Mouse (Mus musculus) MEL (cell line): ENCODE measurements around the gene Cacna2d4.

Experiments used
- CTCF ChIP-seq, 3 experiments: IDR thresholded peaks in 2 of 3; conservative IDR thresholded peaks in 1 of 3; 2 replicates each; pipeline ENCODE4 v1.5.1; 2011 to 2012; ENCODE audit warnings: low read length in 3 of 3, low read depth in 2 of 3, mild to moderate bottlenecking in 2 of 3, improper control_type of control experiment in 1 of 3, inconsistent platforms in 1 of 3, mixed read lengths in 1 of 3, moderate library complexity in 1 of 3; ENCODE audit not compliant: control insufficient read depth in 1 of 3, insufficient read depth in 1 of 3, poor library complexity in 1 of 3, severe bottlenecking in 1 of 3
- EP300 ChIP-seq, 2 experiments: IDR thresholded peaks; 2 replicates each; pipeline ENCODE4 v1.6.1; 2011; ENCODE audit warnings: improper control_type of control experiment in 2 of 2, low read length in 2 of 2, low read depth in 1 of 2, mild to moderate bottlenecking in 1 of 2
- ETS1 ChIP-seq: IDR thresholded peaks from 2 replicates; pipeline ENCODE4 v1.6.1; 2012; ENCODE audit warnings: low read depth, mild to moderate bottlenecking, inconsistent platforms, low read length, improper control_type of control experiment, moderate library complexity
- GATA1 ChIP-seq: IDR thresholded peaks from 2 replicates; pipeline ENCODE4 v1.6.1; 2011; ENCODE audit warnings: low read depth, low read length, improper control_type of control experiment
- NRF1 ChIP-seq: IDR thresholded peaks from 2 replicates; pipeline ENCODE4 v1.6.1; 2014; ENCODE audit warnings: low read depth, mild to moderate bottlenecking, inconsistent platforms, low read length, improper control_type of control experiment, moderate library complexity; ENCODE audit not compliant: poor library complexity, insufficient read depth, severe bottlenecking
- POLR2A ChIP-seq, 2 experiments: IDR thresholded peaks; 2 replicates each; pipeline ENCODE4 v1.6.1; 2011 to 2012; ENCODE audit warnings: low read length in 2 of 2, mild to moderate bottlenecking in 2 of 2, control low read depth in 1 of 2, improper control_type of control experiment in 1 of 2, low read depth in 1 of 2, moderate library complexity in 1 of 2; ENCODE audit not compliant: control insufficient read depth in 1 of 2, insufficient read depth in 1 of 2, poor library complexity in 1 of 2
- USF1 ChIP-seq: IDR thresholded peaks from 2 replicates; pipeline ENCODE4 v1.6.1; 2014; ENCODE audit warnings: low read depth, mild to moderate bottlenecking, inconsistent platforms, low read length, improper control_type of control experiment, moderate library complexity
- USF2 ChIP-seq, 2 experiments: IDR thresholded peaks; 2 replicates each; pipeline ENCODE4 v1.6.1; 2011 to 2012; ENCODE audit warnings: improper control_type of control experiment in 2 of 2, low read length in 2 of 2, borderline replicate concordance in 1 of 2, inconsistent platforms in 1 of 2, low read depth in 1 of 2, mild to moderate bottlenecking in 1 of 2; ENCODE audit not compliant: insufficient read depth in 1 of 2
- ZNF384 ChIP-seq: IDR thresholded peaks from 2 replicates; pipeline ENCODE4 v1.6.1; 2012; ENCODE audit warnings: low read depth, mild to moderate bottlenecking, inconsistent platforms, low read length, improper control_type of control experiment

DNA sequence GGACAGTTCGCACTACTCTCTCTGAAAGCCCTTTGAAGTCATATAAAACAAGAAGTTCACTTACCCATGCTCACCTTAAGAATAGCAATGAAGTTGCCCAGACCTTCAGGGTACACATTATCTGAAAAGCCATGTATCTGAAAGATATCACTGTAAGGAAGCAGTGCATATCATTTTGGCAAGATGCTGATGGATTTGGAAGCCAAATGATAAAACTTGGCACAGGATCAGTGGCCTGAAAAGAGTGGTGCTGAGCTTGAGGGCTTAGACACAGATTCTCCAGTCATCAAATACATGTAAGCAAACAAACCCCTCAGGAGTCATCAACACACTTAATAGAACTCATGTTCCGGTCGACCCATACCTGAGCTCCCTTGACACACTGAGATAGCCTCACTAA is 164.3 kb downstream of the Cacna2d4 start:
- TF ChIP-seq NRF1 (no peak), ETS1 (no peak), EP300 (IDR thresholded peaks at IDR 0.05; ENCODE audit: low read depth in 1 of 2, low read length in 2 of 2) (peak in 1 of 2 experiments; percentile 38; a peak in 1 of 4 replicates), CTCF (IDR thresholded peaks at IDR 0.05 in 2 of 3, conservative IDR thresholded peaks at IDR 0.05 in 1 of 3; ENCODE audit: control insufficient read depth in 1 of 3, insufficient read depth in 1 of 3, low read depth in 2 of 3, low read length in 3 of 3, poor library complexity in 1 of 3, severe bottlenecking in 1 of 3) (no peak), ZNF384 (no peak), USF1 (no peak), USF2 (IDR thresholded peaks at IDR 0.05; ENCODE audit: borderline replicate concordance in 1 of 2, insufficient read depth in 1 of 2, low read depth in 1 of 2, low read length in 2 of 2) (no peak), POLR2A (IDR thresholded peaks at IDR 0.05; ENCODE audit: control insufficient read depth in 1 of 2, insufficient read depth in 1 of 2, low read depth in 1 of 2, low read length in 2 of 2, poor library complexity in 1 of 2) (no peak), GATA1 (peak; percentile 49; the same call in 1 of the 2 replicates)
